Mouse (Mus musculus) neural tube, embryonic 15.5 days (tissue): ENCODE measurements at regions not wholly inside any gene's neighbourhood (a gene's known extent, or its start where the extent isn't known, plus 50 kb on each side); places are given as distances from the start of the nearest gene placed in this dataset.

Source experiments
- ATAC-seq: fragments of 200-750 bp; cut with Nextera tagmentation; 2 replicates; pipeline ENCODE4 v1.8.0; 2017; ENCODE audit warnings: mild to moderate bottlenecking, moderate TSS enrichment, moderate library complexity; ENCODE audit not compliant: low FRiP score
- H3K27ac ChIP-seq: fragments of 300-500 bp; sonication (generic); replicated peaks from 2 replicates; pipeline ENCODE4 v1.5.1; 2015; ENCODE audit warnings: mild to moderate bottlenecking, inconsistent platforms
- H3K27me3 ChIP-seq: fragments of 300-500 bp; sonication (generic); replicated peaks from 2 replicates; pipeline ENCODE4 v1.6.1; 2015; ENCODE audit warnings: inconsistent platforms
- H3K36me3 ChIP-seq: fragments of 300-500 bp; sonication (generic); 2 replicates; pipeline ENCODE4 v1.6.1; 2015; ENCODE audit warnings: inconsistent platforms
- H3K4me1 ChIP-seq: fragments of 300-500 bp; sonication (generic); 2 replicates; pipeline ENCODE4 v1.6.1; 2015; ENCODE audit warnings: inconsistent platforms
- H3K4me2 ChIP-seq: fragments of 300-500 bp; sonication (generic); 2 replicates; pipeline ENCODE4 v1.6.1; 2015; ENCODE audit warnings: inconsistent platforms, mild to moderate bottlenecking, moderate library complexity
- H3K4me3 ChIP-seq: fragments of 300-500 bp; sonication (generic); replicated peaks from 2 replicates; pipeline ENCODE4 v1.5.1; 2015; ENCODE audit warnings: mild to moderate bottlenecking, inconsistent platforms
- H3K9ac ChIP-seq: fragments of 300-500 bp; sonication (generic); replicated peaks from 2 replicates; pipeline ENCODE4 v1.6.1; 2015; ENCODE audit warnings: mild to moderate bottlenecking, inconsistent platforms
- H3K9me3 ChIP-seq: fragments of 300-500 bp; sonication (generic); replicated peaks from 2 replicates; pipeline ENCODE4 v1.6.1; 2016; ENCODE audit warnings: inconsistent platforms
- WGBS: fragments of 180-500 bp; shearing (Covaris S2); methylation state at CpG from one replicate; pipeline ENCODE4 v1.1.7; 2015; ENCODE audit warnings: mixed read lengths; 5-methylcytosine and 5-hydroxymethylcytosine counted together

GRCm38 (mm10) chr14:76818256-76819010, 218.1 kb upstream of the Ccdc122 start:
- no peak for ATAC-seq
- H3K9ac ChIP-seq = no peak overlapping the region
- no peaks in the 10 kb centered on the region for H3K27me3 ChIP-seq
- H3K4me2 ChIP-seq = no peak overlapping the region
- H3K4me3 ChIP-seq = no peak overlapping the region
- H3K9me3 ChIP-seq = no peaks in the 10 kb centered on the region
- no peaks in the 10 kb centered on the region for H3K36me3 ChIP-seq
- H3K27ac ChIP-seq = peak overlapping the region; percentile 68
- peaks cover 27% of the 10 kb centered on the region for H3K4me1 ChIP-seq
- 65% methylated on average over 10 of the region's 10 CpGs for WGBS

- peaks cover 27% of the 10 kb centered on the region for H3K4me1 ChIP-seq
- H3K9me3 ChIP-seq = no peaks in the 10 kb centered on the region
- H3K4me3 ChIP-seq = no peak overlapping the region
- H3K27me3 ChIP-seq = no peaks in the 10 kb centered on the region
- H3K4me2 ChIP-seq = no peak overlapping the region
- no peak for ATAC-seq
- H3K27ac ChIP-seq = no peak overlapping the region
- no peak overlapping the region for H3K9ac ChIP-seq
- H3K36me3 ChIP-seq = no peaks in the 10 kb centered on the region
- 21% methylated on average over 5 of the region's 5 CpGs for WGBS
Observed at GRCm38 (mm10) chr14:76817189-76817772, 219.3 kb upstream of the Ccdc122 start.

- ATAC-seq = no peak
- WGBS = 82% methylated on average over 2 of the region's 2 CpGs
Observed at GRCm38 (mm10) chr14:76816666-76817065, 219.9 kb upstream of the Ccdc122 start.

GRCm38 (mm10) chr14:76812155-76812875, 224.3 kb upstream of the Ccdc122 start:
- 81% methylated on average over 14 of the region's 14 CpGs for WGBS
- H3K9ac ChIP-seq = no peak overlapping the region
- H3K27me3 ChIP-seq = no peaks in the 10 kb centered on the region
- peaks cover 9% of the 10 kb centered on the region; the same call in 1 of the 2 replicates for H3K4me1 ChIP-seq
- no peaks in the 10 kb centered on the region for H3K36me3 ChIP-seq
- H3K4me3 ChIP-seq = no peak overlapping the region
- no peak overlapping the region for H3K27ac ChIP-seq
- H3K4me2 ChIP-seq = no peak overlapping the region
- H3K9me3 ChIP-seq = no peaks in the 10 kb centered on the region
- no peak for ATAC-seq

More at GRCm38 (mm10) chr14:76816666-76817065, 219.9 kb upstream of the Ccdc122 start:
- H3K9me3 ChIP-seq = no peaks in the 10 kb centered on the region
- no peaks in the 10 kb centered on the region for H3K36me3 ChIP-seq
- no peak overlapping the region for H3K4me2 ChIP-seq
- no peak overlapping the region for H3K27ac ChIP-seq
- H3K27me3 ChIP-seq = no peaks in the 10 kb centered on the region
- H3K4me3 ChIP-seq = no peak overlapping the region
- peaks cover 27% of the 10 kb centered on the region for H3K4me1 ChIP-seq
- no peak overlapping the region for H3K9ac ChIP-seq

GRCm38 (mm10) chr14:76810697-76811589, 225.6 kb upstream of the Ccdc122 start:
- peak overlapping the region; percentile 31 for H3K4me2 ChIP-seq
- H3K36me3 ChIP-seq = no peaks in the 10 kb centered on the region
- H3K27ac ChIP-seq = no peak overlapping the region
- WGBS = 31% methylated on average over 21 of the region's 21 CpGs
- peaks cover 5% of the 10 kb centered on the region; the same call in 1 of the 2 replicates for H3K4me1 ChIP-seq
- no peaks in the 10 kb centered on the region for H3K27me3 ChIP-seq
- H3K9me3 ChIP-seq = no peaks in the 10 kb centered on the region
- no peak overlapping the region for H3K9ac ChIP-seq
- ATAC-seq = no peak
- H3K4me3 ChIP-seq = no peak overlapping the region

GRCm38 (mm10) chr14:76810041-76810440, 226.5 kb upstream of the Ccdc122 start:
- ATAC-seq = no peak
- Histone ChIP-seq H3K9me3 (no peaks in the 10 kb centered on the region), H3K27me3 (no peaks in the 10 kb centered on the region), H3K36me3 (no peaks in the 10 kb centered on the region), H3K4me3 (no peak overlapping the region), H3K9ac (no peak overlapping the region), H3K4me1 (peaks cover 5% of the 10 kb centered on the region; the same call in 1 of the 2 replicates), H3K27ac (no peak overlapping the region), H3K4me2 (no peak overlapping the region)
- 91% methylated on average over 3 of the region's 3 CpGs for WGBS

GRCm38 (mm10) chr14:76809411-76809810, 227.2 kb upstream of the Ccdc122 start:
- H3K9ac ChIP-seq = no peak overlapping the region
- WGBS = 94% methylated on average over 7 of the region's 7 CpGs
- no peak overlapping the region for H3K27ac ChIP-seq
- no peak overlapping the region for H3K4me3 ChIP-seq
- H3K36me3 ChIP-seq = no peaks in the 10 kb centered on the region
- no peaks in the 10 kb centered on the region for H3K9me3 ChIP-seq
- H3K27me3 ChIP-seq = no peaks in the 10 kb centered on the region
- no peak for ATAC-seq
- peaks cover 5% of the 10 kb centered on the region; the same call in 1 of the 2 replicates for H3K4me1 ChIP-seq
- H3K4me2 ChIP-seq = no peak overlapping the region

- Histone ChIP-seq H3K9ac (no peak overlapping the region), H3K4me1 (no peaks in the 10 kb centered on the region), H3K27ac (no peak overlapping the region), H3K4me3 (no peak overlapping the region), H3K9me3 (no peaks in the 10 kb centered on the region), H3K27me3 (no peaks in the 10 kb centered on the region), H3K36me3 (no peaks in the 10 kb centered on the region), H3K4me2 (no peak overlapping the region)
- WGBS = 56% methylated on average over 13 of the region's 13 CpGs
- no peak for ATAC-seq
Observed at GRCm38 (mm10) chr14:76805151-76805785, 231.3 kb upstream of the Ccdc122 start.

- no peak overlapping the region for H3K4me3 ChIP-seq
- H3K9me3 ChIP-seq = no peaks in the 10 kb centered on the region
- no peaks in the 10 kb centered on the region for H3K27me3 ChIP-seq
- ATAC-seq = no peak
- no peak overlapping the region for H3K4me2 ChIP-seq
- 77% methylated on average over 6 of the region's 6 CpGs for WGBS
- peaks cover 6% of the 10 kb centered on the region; the same call in 1 of the 2 replicates for H3K4me1 ChIP-seq
- no peak overlapping the region for H3K9ac ChIP-seq
- H3K27ac ChIP-seq = no peak overlapping the region
- no peaks in the 10 kb centered on the region for H3K36me3 ChIP-seq
Observed at GRCm38 (mm10) chr14:76804447-76805150, 232.0 kb upstream of the Ccdc122 start.

- peaks cover 17% of the 10 kb centered on the region for H3K4me1 ChIP-seq
- 0 out of 2 replicates have a peak overlapping the region, but pooled peaks have one; percentile 13 for H3K27ac ChIP-seq
- ATAC-seq = no peak
- H3K4me3 ChIP-seq = no peak overlapping the region
- WGBS = 41% methylated on average over 4 of the region's 4 CpGs
- no peaks in the 10 kb centered on the region for H3K9me3 ChIP-seq
- H3K9ac ChIP-seq = no peak overlapping the region
- no peaks in the 10 kb centered on the region for H3K36me3 ChIP-seq
- H3K27me3 ChIP-seq = no peaks in the 10 kb centered on the region
- no peak overlapping the region for H3K4me2 ChIP-seq
Observed at GRCm38 (mm10) chr14:76800181-76800580, 236.4 kb upstream of the Ccdc122 start.
